Mouse (Mus musculus) ovary, postnatal 14 days (tissue): Measurements from ENCODE around the gene Amh.
"Not testable (repeated sequence)": the region's sequence is repeated elsewhere in the genome, so short reads cannot be mapped to it uniquely, and the experiment has no call there.

Experiments used
- DNase-seq: peaks from one replicate; pipeline ENCODE4 v3.0.0; 2022; ENCODE audit warnings: low spot score

Gene Amh

GRCm38 (mm10) chr10:80828587-80828986 lies 23.5 kb downstream of the Amh start:
- DNase-seq, result not testable (repeated sequence)

DNA sequence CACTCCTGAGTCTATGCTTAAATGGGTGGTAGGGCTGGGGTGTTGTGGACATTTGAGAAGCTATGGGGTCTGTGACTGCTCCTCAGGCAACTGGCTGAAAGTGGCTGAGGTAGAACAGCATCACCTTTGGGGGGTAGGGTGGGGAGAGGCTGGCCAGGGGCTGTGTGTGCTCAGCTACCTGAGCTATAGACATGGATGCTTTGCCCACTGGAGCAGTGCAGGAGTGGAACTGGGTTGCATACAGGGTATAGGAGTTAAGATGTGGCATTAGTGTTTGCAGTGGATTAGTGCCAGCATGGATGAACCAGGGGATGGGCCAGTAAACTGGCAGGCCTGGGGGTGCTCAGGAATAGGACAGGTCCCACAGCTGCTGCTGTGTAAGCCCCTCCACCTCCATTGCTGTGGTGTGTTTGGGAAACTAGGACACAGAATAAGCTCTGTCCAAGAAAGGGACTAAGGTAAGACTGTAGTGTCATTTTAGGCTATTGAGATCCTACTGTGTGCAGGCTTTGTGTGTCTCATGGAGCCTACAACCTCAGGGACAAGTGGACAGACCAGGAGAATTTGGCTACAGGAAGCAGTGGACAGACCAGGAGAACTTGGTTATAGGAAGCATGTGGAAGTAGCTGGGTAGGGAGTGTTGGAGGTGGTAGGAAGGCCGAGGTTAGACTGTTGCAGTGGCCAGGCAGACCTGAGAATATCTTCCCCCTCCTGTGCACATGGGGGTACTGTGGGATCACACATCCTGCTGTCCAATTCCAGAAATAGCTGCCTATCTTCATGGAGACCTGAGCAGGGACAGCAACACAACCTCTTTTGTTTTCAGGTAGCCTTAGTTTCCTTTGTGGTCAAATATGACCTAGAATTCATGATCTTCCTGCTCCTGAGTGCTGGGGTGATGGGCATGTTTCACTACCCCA lies 24.6 kb downstream of the Amh start:
- no peak for DNase-seq

- no peak for DNase-seq
Measured at GRCm38 (mm10) chr10:80831136-80831535, 26.1 kb downstream of the Amh start.

DNA sequence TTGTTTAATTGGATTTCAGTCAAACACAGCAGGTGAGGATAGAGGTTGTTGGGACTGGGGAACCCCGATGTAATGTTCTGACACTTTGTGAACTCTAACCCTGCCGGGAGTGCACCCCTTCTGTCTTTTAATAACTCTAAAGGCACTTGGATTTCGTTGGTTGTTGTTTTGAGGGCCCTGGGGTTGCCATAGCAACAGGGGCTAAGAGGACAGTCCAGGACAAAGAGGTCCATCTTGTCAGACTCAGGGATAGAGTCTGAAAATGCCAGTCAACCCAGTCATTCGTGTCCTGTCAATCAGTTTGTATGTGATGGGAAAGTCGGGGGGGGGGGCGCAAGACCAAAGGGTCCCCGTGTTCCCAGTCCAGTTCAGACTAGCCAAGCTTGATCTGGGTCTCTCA lies 27.8 kb downstream of the Amh start:
- no peak for DNase-seq

- DNase-seq, result no peak
Measured at GRCm38 (mm10) chr10:80835617-80836016, 30.6 kb downstream of the Amh start.

DNA sequence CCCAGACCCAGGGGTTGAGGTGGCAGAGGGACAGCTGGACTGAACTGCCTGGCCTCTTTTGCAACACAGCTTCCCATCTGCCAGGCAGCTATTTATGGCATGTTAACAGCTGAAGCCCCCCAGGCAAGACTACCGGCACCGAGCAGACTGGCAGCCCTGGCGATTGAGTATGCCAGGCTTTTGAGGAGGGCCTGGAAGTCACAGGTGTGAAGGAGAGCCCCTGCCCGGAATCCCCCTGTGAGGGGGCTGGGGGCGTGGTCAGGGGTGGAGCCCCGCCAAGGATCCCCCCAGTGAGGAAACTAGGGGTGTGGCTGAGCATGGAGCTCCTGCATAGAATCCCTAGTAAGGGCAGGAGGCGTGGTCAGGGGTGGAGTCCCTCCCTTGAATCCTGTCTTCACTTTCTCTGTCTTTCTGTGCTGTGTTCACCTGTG lies 31.9 kb downstream of the Amh start:
- DNase-seq, result no peak

- DNase-seq, result no peak
Measured at GRCm38 (mm10) chr10:80837827-80838226, 32.8 kb downstream of the Amh start.

DNA sequence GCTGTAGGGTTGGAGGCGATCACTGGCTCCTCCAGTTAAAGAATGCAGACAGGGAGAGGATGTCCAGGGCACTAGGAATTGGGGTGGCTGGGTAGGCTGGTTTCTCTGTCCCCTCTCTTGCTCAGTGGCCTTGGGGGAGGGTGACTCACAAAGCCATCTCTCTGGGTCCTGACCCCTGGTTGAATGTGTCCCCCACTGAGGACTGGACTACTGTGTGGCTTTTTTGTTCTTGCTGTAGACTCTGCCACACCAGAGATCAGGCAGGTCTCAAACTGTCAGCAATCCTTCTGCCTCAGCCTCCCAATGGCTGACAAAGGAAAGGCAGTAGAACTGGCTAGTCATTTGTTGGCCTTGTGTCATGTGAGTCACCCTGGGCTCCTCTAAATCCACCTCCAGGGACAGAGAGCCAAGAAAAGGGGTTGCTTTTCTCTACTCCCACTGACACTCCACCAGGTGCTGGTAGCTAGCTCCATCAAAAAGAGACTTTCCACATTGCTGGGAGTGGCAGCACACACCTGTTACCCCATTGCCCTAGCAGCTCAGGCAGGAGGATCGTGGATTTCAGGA lies 33.4 kb downstream of the Amh start:
- no peak for DNase-seq

GRCm38 (mm10) chr10:80839848-80840247 lies 34.8 kb downstream of the Amh start:
- no peak for DNase-seq

GRCm38 (mm10) chr10:80841685-80842084 lies 36.6 kb downstream of the Amh start:
- no peak for DNase-seq

DNA sequence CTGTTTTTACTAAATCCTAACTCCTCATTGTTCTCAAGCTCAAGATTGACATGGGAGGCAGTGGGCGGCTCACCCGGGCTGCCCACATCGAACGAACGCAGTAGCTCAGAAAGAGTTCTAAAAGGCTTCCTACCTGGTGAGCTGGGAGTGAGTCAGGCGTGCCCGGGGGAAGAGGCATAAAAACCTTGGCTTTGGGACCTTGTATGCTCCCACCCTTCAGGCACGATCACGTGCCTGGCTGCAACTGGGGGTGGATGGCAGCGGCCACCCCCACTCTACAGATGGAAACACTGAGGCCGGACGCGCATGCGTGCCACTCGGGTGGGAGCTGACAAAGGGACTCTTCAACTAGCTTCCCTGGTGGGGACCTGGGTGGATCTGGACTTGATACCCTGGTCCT lies 37.3 kb downstream of the Amh start:
- no peak for DNase-seq

- no peak for DNase-seq
Measured at GRCm38 (mm10) chr10:80843087-80843930, 38.3 kb downstream of the Amh start.

DNA sequence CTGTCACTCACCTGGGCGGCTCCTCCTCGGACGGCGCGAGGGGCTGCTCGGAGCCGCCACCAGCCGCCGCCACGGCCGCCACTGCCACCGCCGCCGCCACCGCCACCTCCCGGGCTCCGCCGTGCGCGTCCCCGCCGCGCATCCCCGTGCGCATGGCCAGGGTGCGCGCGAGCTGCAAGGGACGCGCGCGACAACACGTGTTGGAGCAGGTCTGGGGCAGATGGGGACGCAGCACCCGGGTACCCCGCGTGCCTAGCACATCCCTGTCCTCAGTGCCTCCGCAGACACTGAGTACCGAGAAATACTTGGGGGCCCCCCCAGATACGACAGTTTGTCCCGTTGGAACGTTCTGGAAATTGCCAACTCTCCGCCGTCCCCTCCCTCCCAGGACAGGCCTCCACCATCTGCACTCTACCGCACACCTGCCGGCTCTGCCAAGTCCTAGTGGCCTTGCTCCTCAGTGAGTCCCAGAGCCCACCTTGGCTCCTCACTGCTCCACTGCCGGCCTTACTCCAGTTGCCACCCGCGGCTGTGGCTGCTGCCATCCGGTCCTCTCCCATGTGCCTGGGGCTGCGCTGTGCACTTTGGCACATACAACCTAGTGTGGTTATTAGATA lies 39.0 kb downstream of the Amh start, which contains the start of gene Lingo3:
Gene Lingo3, minus strand, starts transcription at position 109 of the 617 bp plus-strand sequence.
- DNase-seq, result no peak

- DNase-seq, result no peak
Measured at GRCm38 (mm10) chr10:80845055-80845693, 40.1 kb downstream of the Amh start.

DNA sequence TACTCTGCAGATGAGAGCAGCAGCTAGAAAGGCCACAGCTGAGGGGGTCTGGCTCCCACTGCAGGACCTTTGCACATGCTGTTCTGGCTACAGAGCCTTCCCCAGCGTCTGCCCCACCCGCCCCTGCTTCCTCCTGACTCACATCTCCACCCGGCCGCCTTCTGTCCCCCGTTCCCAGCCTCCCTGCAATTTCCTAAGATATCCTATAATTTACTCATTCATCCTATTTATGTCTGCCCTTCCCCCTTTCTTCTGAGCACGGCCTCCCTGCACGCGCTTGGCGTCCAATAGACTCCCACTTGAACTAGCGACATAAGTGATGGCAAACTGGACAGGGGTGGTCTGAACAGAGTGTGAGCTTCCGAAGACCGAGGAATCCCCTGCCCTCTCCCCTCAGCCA lies 40.7 kb downstream of the Amh start:
- DNase-seq, result no peak

- no peak for DNase-seq
Measured at GRCm38 (mm10) chr10:80848571-80848970, 43.5 kb downstream of the Amh start.

GRCm38 (mm10) chr10:80854913-80855748 lies 50.1 kb downstream of the Amh start, which contains the start of the genes Lsm7 and Sppl2b:
Gene Lsm7, minus strand, starts transcription at chr10:80855209.
Gene Sppl2b, plus strand, starts transcription at chr10:80855275.
- peak; percentile 99 for DNase-seq

DNA sequence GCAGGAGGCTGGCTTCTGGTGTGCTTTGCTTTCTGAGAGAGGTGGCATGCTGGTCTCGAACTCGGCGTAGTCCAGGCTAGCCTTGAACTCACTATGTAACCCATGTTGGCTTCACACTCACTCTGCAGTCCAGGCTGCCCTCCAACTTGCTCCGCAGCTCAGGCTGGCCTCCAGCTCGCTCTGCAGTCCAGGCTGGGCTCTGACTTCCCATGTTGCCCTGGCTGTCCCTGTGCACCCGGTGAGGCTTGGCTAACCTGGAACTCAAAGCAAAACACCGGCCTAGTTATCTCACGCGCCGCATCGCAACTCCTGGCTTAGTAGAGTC lies 50.7 kb downstream of the Amh start:
- no peak for DNase-seq

- DNase-seq, result no peak
Measured at GRCm38 (mm10) chr10:80856267-80856666, 51.2 kb downstream of the Amh start.

GRCm38 (mm10) chr10:80856908-80857307 lies 51.9 kb downstream of the Amh start:
- no peak for DNase-seq
